Mouse (Mus musculus): ENCODE measurements at regions not wholly inside any gene's neighbourhood (a gene's known extent, or its start where the extent isn't known, plus 50 kb on each side); places are given as distances from the start of the nearest gene placed in this dataset.

GRCm38 (mm10) chr1:75834361-75834760 lies 288.3 kb downstream of the Slc4a3 start:
- DNase-seq, result no peak

- no peak for DNase-seq
Measured at GRCm38 (mm10) chr1:75839551-75840223, 293.6 kb downstream of the Slc4a3 start.

GRCm38 (mm10) chr1:75842396-75842795 lies 296.3 kb downstream of the Slc4a3 start:
- DNase-seq, result no peak

GRCm38 (mm10) chr1:75843326-75843725 lies 297.3 kb downstream of the Slc4a3 start:
- no peak for DNase-seq

GRCm38 (mm10) chr1:75844123-75844522 lies 298.1 kb downstream of the Slc4a3 start:
- DNase-seq, result no peak

- no peak for DNase-seq
Measured at GRCm38 (mm10) chr1:75844529-75844928, 298.5 kb downstream of the Slc4a3 start.

GRCm38 (mm10) chr1:75844981-75845380 lies 298.9 kb downstream of the Slc4a3 start:
- DNase-seq, result no peak

GRCm38 (mm10) chr1:75845771-75846535 lies 299.9 kb downstream of the Slc4a3 start:
- DNase-seq, result no peak

GRCm38 (mm10) chr1:75847681-75848080 lies 301.6 kb downstream of the Slc4a3 start:
- no peak for DNase-seq

GRCm38 (mm10) chr1:75848436-75848835 lies 302.4 kb downstream of the Slc4a3 start:
- DNase-seq, result no peak

GRCm38 (mm10) chr1:75850131-75850530 lies 304.1 kb downstream of the Slc4a3 start:
- no peak for DNase-seq

GRCm38 (mm10) chr1:75858551-75859255 lies 312.6 kb downstream of the Slc4a3 start:
- DNase-seq, result no peak

- DNase-seq, result no peak
Measured at GRCm38 (mm10) chr1:75862757-75863156, 316.7 kb downstream of the Slc4a3 start.

- DNase-seq, result no peak
Measured at GRCm38 (mm10) chr1:75866556-75866955, 320.5 kb downstream of the Slc4a3 start.

GRCm38 (mm10) chr1:75869414-75869813 lies 323.3 kb downstream of the Slc4a3 start:
- DNase-seq, result no peak

GRCm38 (mm10) chr1:75869846-75870245 lies 323.8 kb downstream of the Slc4a3 start:
- DNase-seq, result no peak

- DNase-seq, result no peak
Measured at GRCm38 (mm10) chr1:75873911-75874310, 327.8 kb downstream of the Slc4a3 start.

- DNase-seq, result no peak
Measured at GRCm38 (mm10) chr1:75877209-75877608, 331.1 kb downstream of the Slc4a3 start.

GRCm38 (mm10) chr1:75885632-75886031 lies 339.6 kb downstream of the Slc4a3 start:
- DNase-seq, result no peak

- DNase-seq, result no peak
Measured at GRCm38 (mm10) chr1:75888499-75889208, 342.6 kb downstream of the Slc4a3 start.

GRCm38 (mm10) chr1:75889847-75890591 lies 344.0 kb downstream of the Slc4a3 start:
- no peak for DNase-seq
